23 mouse cellular contexts compared by ENCODE assay signal in genomic region chr1:86395897-86396296, GRCm38 (mm10). TPM values are rescaled to one million over a fixed set of nuclear protein-coding genes. Genes with fewer than 3 reads are reported as not detected.
DNase-seq lines count a peak whose midpoint lies in the region; ATAC-seq and TF ChIP-seq lines count a peak whose summit lies in the region.
"Had no signal": no experiment of that assay in that cellular context is flagged by ENCODE, and none has a peak within 500 bp of the region (broad histone marks: within the 10 kb centered on the region; RNA-seq: fewer than 3 reads in every experiment).

No protein-coding gene starts in this region.

- no peak for TF ChIP-seq POLR2A in bone marrow, adult 2 months (IDR thresholded peaks at IDR 0.05; ENCODE audit: borderline replicate concordance, control insufficient read depth, low read depth, low read length)
- TF ChIP-seq POLR2A in kidney, adult 2 months (IDR thresholded peaks at IDR 0.05; ENCODE audit: low read depth, low read length) = no peak

- H3K9me3 ChIP-seq in E14TG2a.4 (ENCODE audit: low read length) = no peaks in the 10 kb centered on the region
- H3K9me3 ChIP-seq: forebrain, embryonic 15.5 days; limb, embryonic 13.5 days; neural tube, embryonic 15.5 days had no signal

- no peak overlapping the region for H3K4me3 ChIP-seq in layer of hippocampus, adult 2 months
- H3K4me3 ChIP-seq in E14TG2a.4 (replicated peaks; ENCODE audit: low read length) = no peak overlapping the region
- no peak overlapping the region for H3K4me3 ChIP-seq in bone marrow, adult 2 months (replicated peaks; ENCODE audit: control insufficient read depth, low read depth, low read length)
- no peak overlapping the region for H3K4me3 ChIP-seq in kidney, adult 2 months (ENCODE audit: insufficient read depth, low read depth, low read length)
- H3K4me3 ChIP-seq: forebrain, embryonic 15.5 days; limb, embryonic 13.5 days; neural tube, embryonic 15.5 days had no signal

- no peaks in the 10 kb centered on the region for H3K27me3 ChIP-seq in E14TG2a.4 (ENCODE audit: insufficient read depth, low read length)
- H3K27me3 ChIP-seq in kidney, adult 2 months (replicated peaks; ENCODE audit: control insufficient read depth, insufficient read depth, low read length) = no peaks in the 10 kb centered on the region
- H3K27me3 ChIP-seq: forebrain, embryonic 15.5 days; limb, embryonic 13.5 days; neural tube, embryonic 15.5 days had no signal

- H3K4me1 ChIP-seq in E14TG2a.4 (replicated peaks; ENCODE audit: low read depth, low read length) = peaks cover 15% of the 10 kb centered on the region
- H3K4me1 ChIP-seq in bone marrow, adult 2 months (ENCODE audit: control insufficient read depth, insufficient read depth, low read length) = peaks cover 3% of the 10 kb centered on the region
- no peaks in the 10 kb centered on the region for H3K4me1 ChIP-seq in kidney, adult 2 months (ENCODE audit: control insufficient read depth, insufficient read depth, low read length)
- H3K4me1 ChIP-seq: forebrain, embryonic 15.5 days; neural tube, embryonic 15.5 days had no signal

- peak; percentile 60 for TF ChIP-seq CTCF in layer of hippocampus, adult 2 months (conservative IDR thresholded peaks at IDR 0.05)
- peak; percentile 84 for TF ChIP-seq CTCF in E14TG2a.4 (conservative IDR thresholded peaks at IDR 0.05; ENCODE audit: low read length)
- TF ChIP-seq CTCF in bone marrow, adult 2 months (IDR thresholded peaks at IDR 0.05; ENCODE audit: control insufficient read depth, insufficient read depth, low read length) = 0 out of 2 replicates have a peak, but pooled peaks have one; percentile 7
- TF ChIP-seq CTCF in kidney, adult 2 months (conservative IDR thresholded peaks at IDR 0.05; ENCODE audit: insufficient read depth, insufficient read length, low read depth, low read length) = no peak

- 75% methylated on average over 7 of the region's 7 CpGs for WGBS in bone marrow, adult 2 months
- WGBS in kidney, adult 2 months = 77% methylated on average over 7 of the region's 7 CpGs

- no peak overlapping the region for H3K27ac ChIP-seq in layer of hippocampus, adult 2 months
- H3K27ac ChIP-seq in bone marrow, adult 2 months (ENCODE audit: control insufficient read depth, insufficient read depth, low read depth, low read length, poor library complexity) = no peak overlapping the region
- H3K27ac ChIP-seq in kidney, adult 2 months (ENCODE audit: insufficient read depth, low read depth, low read length) = no peak overlapping the region
- H3K27ac ChIP-seq: forebrain, embryonic 15.5 days; limb, embryonic 13.5 days; neural tube, embryonic 15.5 days had no signal

- no peak for DNase-seq in layer of hippocampus, adult 2 months (ENCODE audit: low spot score in 2 of 2)
- no peak for DNase-seq in layer of hippocampus, adult 11-12 months (ENCODE audit: low spot score)
- peak; percentile 41 for DNase-seq in A20 (ENCODE audit: low read depth, low spot score)
- DNase-seq in kidney, adult 2 months = no peak
- DNase-seq in adrenal gland, adult 8-10 months = no peak
- DNase-seq: cerebellum, adult 9-10 months; embryo, embryonic 11 days; gastrocnemius, postnatal 10 days; heart, postnatal 10 days; lung, embryonic 14.5 days; thymus, postnatal 25 days had no signal

- ATAC-seq in monocyte, adult 5-6 weeks (replicated peaks; ENCODE audit: insufficient number of reproducible peaks, low FRiP score, low TSS enrichment, poor library complexity, severe bottlenecking) = no peak
- ATAC-seq: forebrain, embryonic 15.5 days; hindbrain, embryonic 16.5 days had no signal

- no peaks in the 10 kb centered on the region for H3K36me3 ChIP-seq in E14TG2a.4 (ENCODE audit: insufficient read depth, low read length)
- no peaks in the 10 kb centered on the region for H3K36me3 ChIP-seq in kidney, adult 2 months (ENCODE audit: control insufficient read depth, insufficient read depth, low read length)
- H3K36me3 ChIP-seq: forebrain, embryonic 15.5 days; limb, embryonic 13.5 days; neural tube, embryonic 15.5 days had no signal

RNA-seq across cellular contexts. Expression of gene Nmur1, which starts 30.1 kb away (rescaled TPM):
- total RNA-seq in layer of hippocampus, adult 2 months (2021) = not detected
- polyA plus RNA-seq in bone marrow, adult 2 months (2011; ENCODE audit: insufficient read depth, insufficient read length, low replicate concordance, missing spikeins) = not detected in 2 replicates
- not detected in 3 replicates for total RNA-seq in monocyte, adult 5-6 weeks (2017)
- 0.19 and 0.23 TPM in 2 replicates for polyA plus RNA-seq in kidney, adult 2 months (2012; rRNA removed)
- total RNA-seq in adrenal gland, adult 8-10 months (2022) = not detected
- total RNA-seq: gastrocnemius, postnatal 10 days; heart, postnatal 10 days; layer of hippocampus, adult 8-10 months; megakaryocyte, adult 5-6 weeks had no signal
- polyA plus RNA-seq: kidney, embryonic 14.5 days; limb, embryonic 13.5 days; lung, embryonic 14.5 days; stomach, embryonic 14.5 days had no signal

RNA-seq across cellular contexts. Expression of gene Tex44, which starts 30.2 kb away (rescaled TPM):
- total RNA-seq in layer of hippocampus, adult 2 months (2021) = not detected
- polyA plus RNA-seq in bone marrow, adult 2 months (2011; ENCODE audit: insufficient read depth, insufficient read length, low replicate concordance, missing spikeins) = not detected in 2 replicates
- not detected in 3 replicates for total RNA-seq in monocyte, adult 5-6 weeks (2017)
- not detected in 2 replicates for polyA plus RNA-seq in kidney, adult 2 months (2012; rRNA removed)
- not detected for total RNA-seq in adrenal gland, adult 8-10 months (2022)
- total RNA-seq: gastrocnemius, postnatal 10 days; heart, postnatal 10 days; layer of hippocampus, adult 8-10 months; left cerebral cortex, adult 8-10 months; megakaryocyte, adult 5-6 weeks had no signal
- polyA plus RNA-seq: forebrain, embryonic 15.5 days; hindbrain, embryonic 16.5 days; kidney, embryonic 14.5 days; limb, embryonic 13.5 days; lung, embryonic 14.5 days; neural tube, embryonic 15.5 days; stomach, embryonic 14.5 days had no signal

RNA-seq across cellular contexts. Expression of gene Ncl, which starts 36.7 kb away (rescaled TPM):
- 100 to 1,000 TPM; 140 to 145 TPM for total RNA-seq in layer of hippocampus, adult 2 months (2021)
- 330 and 503 TPM in 2 replicates for polyA plus RNA-seq in bone marrow, adult 2 months (2011; ENCODE audit: insufficient read depth, insufficient read length, low replicate concordance, missing spikeins)
- total RNA-seq in monocyte, adult 5-6 weeks (2017) = 271 to 340 TPM (median 288 TPM) in 3 replicates
- polyA plus RNA-seq in kidney, adult 2 months (2012; rRNA removed) = 7.2 and 10.4 TPM in 2 replicates
- 100 to 1,000 TPM; 181 to 250 (median 204) TPM for total RNA-seq in adrenal gland, adult 8-10 months (2022)
